Mouse (Mus musculus) limb, embryonic 13.5 days (tissue): ENCODE measurements around the gene Pcsk2. TPM values are rescaled to one million over a fixed set of nuclear protein-coding genes. Genes with fewer than 3 reads are reported as not detected.
A peak's percentile ranks its signal among the peaks of the same experiment; 100 is the strongest.

Experiments
- ATAC-seq: fragments of 200-750 bp; cut with Nextera tagmentation; 2 replicates; pipeline ENCODE4 v1.8.0; 2017; ENCODE audit warnings: low read depth, moderate number of reproducible peaks, moderate TSS enrichment; ENCODE audit not compliant: low FRiP score
- H3K27ac ChIP-seq: fragments of 300-500 bp; sonication (generic); 2 replicates; pipeline ENCODE4 v1.5.1; 2015; ENCODE audit warnings: inconsistent platforms, mild to moderate bottlenecking, moderate library complexity
- H3K27me3 ChIP-seq: fragments of 300-500 bp; sonication (generic); 2 replicates; pipeline ENCODE4 v1.6.1; 2015; ENCODE audit warnings: mild to moderate bottlenecking, inconsistent platforms
- H3K36me3 ChIP-seq: fragments of 300-500 bp; sonication (generic); 2 replicates; pipeline ENCODE4 v1.6.1; 2015; ENCODE audit warnings: inconsistent platforms, mild to moderate bottlenecking, moderate library complexity
- H3K4me1 ChIP-seq: fragments of 300-500 bp; sonication (generic); 2 replicates; pipeline ENCODE4 v1.6.1; 2015; ENCODE audit warnings: inconsistent platforms
- H3K4me2 ChIP-seq: fragments of 300-500 bp; sonication (generic); replicated peaks from 2 replicates; pipeline ENCODE4 v1.6.1; 2015; ENCODE audit warnings: inconsistent platforms, mild to moderate bottlenecking, moderate library complexity
- H3K4me3 ChIP-seq: fragments of 300-500 bp; sonication (generic); 2 replicates; pipeline ENCODE4 v1.5.1; 2015; ENCODE audit warnings: moderate library complexity, mild to moderate bottlenecking, inconsistent platforms
- H3K9ac ChIP-seq: fragments of 300-500 bp; sonication (generic); 2 replicates; pipeline ENCODE4 v1.6.1; 2015; ENCODE audit warnings: mild to moderate bottlenecking, inconsistent platforms
- H3K9me3 ChIP-seq: fragments of 300-500 bp; sonication (generic); 2 replicates; pipeline ENCODE4 v1.6.1; 2016; ENCODE audit warnings: inconsistent platforms
- WGBS: fragments of 180-500 bp; shearing (Covaris S2); methylation state at CpG from one replicate; pipeline ENCODE4 v1.1.7; 2015; 5-methylcytosine and 5-hydroxymethylcytosine counted together
- polyA plus RNA-seq: library from polyadenylated mRNA; unstranded; fragments of >200 nt; fragmentation: Nextera tagmentation; extraction: Ambion mirVana; gene quantifications from 2 replicates; pipeline ENCODE4 v1.2.1, GENCODE M21; 2015

The Pcsk2 gene
- polyA plus RNA-seq, 1 experiment from 2014 or later = 0.59 TPM

GRCm38 (mm10) chr2:143752051-143752788 lies 206.3 kb downstream of the Pcsk2 start:
- ATAC-seq = no peak
- Histone ChIP-seq H3K27ac (no peak overlapping the region), H3K4me1 (no peaks in the 10 kb centered on the region), H3K4me2 (no peak overlapping the region), H3K9ac (no peak overlapping the region), H3K4me3 (no peak overlapping the region), H3K9me3 (no peaks in the 10 kb centered on the region), H3K27me3 (no peaks in the 10 kb centered on the region), H3K36me3 (no peaks in the 10 kb centered on the region)
- 47% methylated on average over 9 of the region's 9 CpGs for WGBS

GRCm38 (mm10) chr2:143776448-143776847 lies 230.5 kb downstream of the Pcsk2 start:
- H3K4me2 ChIP-seq = no peak overlapping the region
- H3K4me1 ChIP-seq = no peaks in the 10 kb centered on the region
- no peak overlapping the region for H3K27ac ChIP-seq
- WGBS = 8% methylated on average over 4 of the region's 4 CpGs
- H3K36me3 ChIP-seq = no peaks in the 10 kb centered on the region
- H3K4me3 ChIP-seq = no peak overlapping the region
- H3K9me3 ChIP-seq = no peaks in the 10 kb centered on the region
- H3K27me3 ChIP-seq = no peaks in the 10 kb centered on the region
- ATAC-seq = no peak
- no peak overlapping the region for H3K9ac ChIP-seq

- H3K9ac ChIP-seq = no peak overlapping the region
- no peaks in the 10 kb centered on the region for H3K9me3 ChIP-seq
- WGBS = 78% methylated on average over 2 of the region's 2 CpGs
- H3K36me3 ChIP-seq = no peaks in the 10 kb centered on the region
- H3K27ac ChIP-seq = no peak overlapping the region
- no peak overlapping the region for H3K4me2 ChIP-seq
- no peak for ATAC-seq
- no peaks in the 10 kb centered on the region for H3K4me1 ChIP-seq
- H3K27me3 ChIP-seq = no peaks in the 10 kb centered on the region
- no peak overlapping the region for H3K4me3 ChIP-seq
These were observed 234.4 kb downstream of the Pcsk2 start for GRCm38 (mm10) chr2:143780310-143780709.

- Histone ChIP-seq H3K9me3 (no peaks in the 10 kb centered on the region), H3K27me3 (no peaks in the 10 kb centered on the region), H3K36me3 (no peaks in the 10 kb centered on the region), H3K9ac (no peak overlapping the region), H3K4me3 (no peak overlapping the region), H3K4me1 (no peaks in the 10 kb centered on the region), H3K27ac (no peak overlapping the region), H3K4me2 (no peak overlapping the region)
- WGBS = 88% methylated on average over 5 of the region's 5 CpGs
- no peak for ATAC-seq
These were observed 244.0 kb downstream of the Pcsk2 start for GRCm38 (mm10) chr2:143789911-143790310.

GRCm38 (mm10) chr2:143795858-143796257 lies 249.9 kb downstream of the Pcsk2 start:
- WGBS = 84% methylated on average over 4 of the region's 4 CpGs

GRCm38 (mm10) chr2:143796335-143797013 lies 250.5 kb downstream of the Pcsk2 start:
- H3K36me3 ChIP-seq = no peaks in the 10 kb centered on the region
- H3K27ac ChIP-seq = no peak overlapping the region
- H3K4me2 ChIP-seq = no peak overlapping the region
- no peak overlapping the region for H3K4me3 ChIP-seq
- no peaks in the 10 kb centered on the region for H3K9me3 ChIP-seq
- H3K9ac ChIP-seq = no peak overlapping the region
- no peaks in the 10 kb centered on the region for H3K4me1 ChIP-seq
- no peaks in the 10 kb centered on the region for H3K27me3 ChIP-seq
- ATAC-seq = no peak
- WGBS = 75% methylated on average over 4 of the region's 4 CpGs

More at GRCm38 (mm10) chr2:143795858-143796257, 249.9 kb downstream of the Pcsk2 start:
- Histone ChIP-seq H3K9me3 (no peaks in the 10 kb centered on the region), H3K9ac (no peak overlapping the region), H3K36me3 (no peaks in the 10 kb centered on the region), H3K4me2 (no peak overlapping the region), H3K4me3 (no peak overlapping the region), H3K27ac (no peak overlapping the region), H3K4me1 (no peaks in the 10 kb centered on the region), H3K27me3 (no peaks in the 10 kb centered on the region)
- ATAC-seq = no peak

GRCm38 (mm10) chr2:143801097-143801496 lies 255.1 kb downstream of the Pcsk2 start:
- no peak for ATAC-seq
- H3K27ac ChIP-seq = no peak overlapping the region
- H3K4me2 ChIP-seq = no peak overlapping the region
- no peak overlapping the region for H3K4me3 ChIP-seq
- no peaks in the 10 kb centered on the region for H3K4me1 ChIP-seq
- no peaks in the 10 kb centered on the region for H3K36me3 ChIP-seq
- no peak overlapping the region for H3K9ac ChIP-seq
- H3K9me3 ChIP-seq = no peaks in the 10 kb centered on the region
- WGBS = 43% methylated on average over 5 of the region's 5 CpGs
- no peaks in the 10 kb centered on the region for H3K27me3 ChIP-seq

GRCm38 (mm10) chr2:143806140-143806923 lies 260.4 kb downstream of the Pcsk2 start:
- no peak overlapping the region for H3K9ac ChIP-seq
- no peak overlapping the region for H3K4me3 ChIP-seq
- no peak overlapping the region for H3K27ac ChIP-seq
- H3K4me2 ChIP-seq = no peak overlapping the region
- WGBS = 64% methylated on average over 15 of the region's 15 CpGs
- no peaks in the 10 kb centered on the region for H3K27me3 ChIP-seq
- no peaks in the 10 kb centered on the region for H3K9me3 ChIP-seq
- H3K4me1 ChIP-seq = no peaks in the 10 kb centered on the region
- peak; percentile 57; the same call in 1 of the 2 replicates for ATAC-seq
- H3K36me3 ChIP-seq = no peaks in the 10 kb centered on the region

- ATAC-seq = peak; percentile 52; the same call in 1 of the 2 replicates
- H3K4me3 ChIP-seq = no peak overlapping the region
These were observed 261.1 kb downstream of the Pcsk2 start for GRCm38 (mm10) chr2:143806924-143807664.

GRCm38 (mm10) chr2:143808789-143809188 lies 262.8 kb downstream of the Pcsk2 start:
- ATAC-seq = no peak

More at GRCm38 (mm10) chr2:143806924-143807664, 261.1 kb downstream of the Pcsk2 start:
- Histone ChIP-seq H3K4me1 (0 out of 2 replicates have a peak, but pooled peaks cover under 1% of the 10 kb centered on the region), H3K36me3 (no peaks in the 10 kb centered on the region), H3K9me3 (no peaks in the 10 kb centered on the region), H3K4me2 (no peak overlapping the region), H3K27ac (no peak overlapping the region), H3K9ac (no peak overlapping the region), H3K27me3 (no peaks in the 10 kb centered on the region)
- WGBS = 81% methylated on average over 9 of the region's 9 CpGs

GRCm38 (mm10) chr2:143812262-143812661 lies 266.3 kb downstream of the Pcsk2 start:
- Histone ChIP-seq H3K9ac (no peak overlapping the region), H3K27me3 (no peaks in the 10 kb centered on the region), H3K4me1 (0 out of 2 replicates have a peak, but pooled peaks cover 3% of the 10 kb centered on the region), H3K36me3 (no peaks in the 10 kb centered on the region), H3K9me3 (no peaks in the 10 kb centered on the region), H3K4me3 (no peak overlapping the region), H3K27ac (no peak overlapping the region), H3K4me2 (no peak overlapping the region)
- WGBS = 60% methylated on average over 4 of the region's 4 CpGs
- ATAC-seq = peak; percentile 51; the same call in 1 of the 2 replicates

More at GRCm38 (mm10) chr2:143808789-143809188, 262.8 kb downstream of the Pcsk2 start:
- no peaks in the 10 kb centered on the region for H3K9me3 ChIP-seq
- 67% methylated on average over 5 of the region's 5 CpGs for WGBS
- 0 out of 2 replicates have a peak, but pooled peaks cover 3% of the 10 kb centered on the region for H3K4me1 ChIP-seq
- H3K4me3 ChIP-seq = no peak overlapping the region
- H3K4me2 ChIP-seq = no peak overlapping the region
- H3K9ac ChIP-seq = no peak overlapping the region
- H3K27ac ChIP-seq = no peak overlapping the region
- no peaks in the 10 kb centered on the region for H3K36me3 ChIP-seq
- H3K27me3 ChIP-seq = no peaks in the 10 kb centered on the region
